Comparison of ENCODE assay signal across 8 mouse cellular contexts in the genomic region with DNA sequence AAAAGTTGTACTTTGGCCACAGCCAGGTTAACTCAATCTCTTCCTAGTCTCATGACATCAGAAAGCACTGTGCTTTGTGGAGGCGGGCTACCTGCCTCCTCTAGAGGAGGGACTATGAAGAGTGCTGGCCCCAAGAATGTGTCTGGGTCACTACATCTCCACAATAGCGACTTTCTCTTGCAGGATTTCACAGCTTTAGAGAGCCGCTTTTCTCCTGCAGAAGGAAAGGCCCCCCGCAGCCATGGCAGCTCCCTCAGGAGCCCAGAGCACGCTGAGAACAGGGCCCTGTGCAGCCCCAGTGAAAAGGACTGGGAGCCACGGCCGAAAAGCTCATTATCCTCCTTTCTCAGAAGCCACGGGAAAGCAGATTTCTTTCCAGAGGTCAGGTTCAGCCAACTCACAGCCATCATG. TPM values are rescaled to one million over a fixed set of nuclear protein-coding genes. Genes with fewer than 3 reads are reported as not detected.
DNase-seq lines count a peak whose midpoint lies in the region; ATAC-seq lines count a peak whose summit lies in the region.

No protein-coding gene starts in this region.

- H3K27ac ChIP-seq in forebrain, embryonic 11.5 days (ENCODE audit: low read depth, low read length) = peak overlapping the region; percentile 61; the same call in 1 of the 2 replicates
- H3K27ac ChIP-seq in kidney, embryonic 14.5 days (ENCODE audit: low read depth, low read length) = peak overlapping the region; percentile 69; the same call in 1 of the 2 replicates
- H3K27ac ChIP-seq in neural tube, embryonic 12.5 days = no peak overlapping the region

- H3K4me3 ChIP-seq in forebrain, embryonic 11.5 days (ENCODE audit: low read depth, low read length) = no peak overlapping the region
- H3K4me3 ChIP-seq in kidney, embryonic 14.5 days (ENCODE audit: low read length) = no peak overlapping the region
- H3K4me3 ChIP-seq in neural tube, embryonic 12.5 days = no peak overlapping the region

- H3K36me3 ChIP-seq in forebrain, embryonic 11.5 days (ENCODE audit: control insufficient read depth, insufficient read depth, low read length) = no peaks in the 10 kb centered on the region
- H3K36me3 ChIP-seq in kidney, embryonic 14.5 days (ENCODE audit: control insufficient read depth, insufficient read depth, low read length) = peaks cover 3% of the 10 kb centered on the region; the same call in 1 of the 2 replicates
- 0 out of 2 replicates have a peak, but pooled peaks cover 3% of the 10 kb centered on the region for H3K36me3 ChIP-seq in neural tube, embryonic 12.5 days

- H3K4me1 ChIP-seq in forebrain, embryonic 11.5 days (replicated peaks; ENCODE audit: control insufficient read depth, insufficient read depth, low read length) = peaks cover 25% of the 10 kb centered on the region
- peaks cover 73% of the 10 kb centered on the region for H3K4me1 ChIP-seq in kidney, embryonic 14.5 days (ENCODE audit: control insufficient read depth, insufficient read depth, low read length)
- peaks cover 66% of the 10 kb centered on the region for H3K4me1 ChIP-seq in neural tube, embryonic 12.5 days

- H3K27me3 ChIP-seq in forebrain, embryonic 11.5 days (ENCODE audit: control insufficient read depth, insufficient read depth, low read length) = no peaks in the 10 kb centered on the region
- no peaks in the 10 kb centered on the region for H3K27me3 ChIP-seq in kidney, embryonic 14.5 days (ENCODE audit: control insufficient read depth, insufficient read depth, low read length)
- no peaks in the 10 kb centered on the region for H3K27me3 ChIP-seq in neural tube, embryonic 12.5 days (replicated peaks)

- no peaks in the 10 kb centered on the region for H3K9me3 ChIP-seq in forebrain, embryonic 11.5 days (ENCODE audit: control insufficient read depth, low read length)
- no peaks in the 10 kb centered on the region for H3K9me3 ChIP-seq in kidney, embryonic 14.5 days (ENCODE audit: control insufficient read depth, low read length)
- H3K9me3 ChIP-seq in neural tube, embryonic 12.5 days = no peaks in the 10 kb centered on the region

- peak overlapping the region; percentile 31 for H3K9ac ChIP-seq in forebrain, embryonic 11.5 days (ENCODE audit: low read length)
- H3K9ac ChIP-seq in kidney, embryonic 14.5 days (ENCODE audit: low read depth, low read length) = peak overlapping the region; percentile 28; the same call in 1 of the 2 replicates
- no peak overlapping the region for H3K9ac ChIP-seq in neural tube, embryonic 12.5 days

- DNase-seq in layer of hippocampus, adult 9-11 months = peak; percentile 52
- DNase-seq in layer of hippocampus, adult 9-10 months (ENCODE audit: low spot score) = no peak
- DNase-seq in forebrain, embryonic 11.5 days (ENCODE audit: low spot score) = peak; percentile 68
- DNase-seq in spleen, postnatal 4 days (ENCODE audit: low spot score in 2 of 2) = no peak
- no peak for DNase-seq in urinary bladder, postnatal 25 days (ENCODE audit: low spot score)
- no peak for DNase-seq in thymus, postnatal 36 days

- peak overlapping the region; percentile 2; the same call in 1 of the 2 replicates for H3K4me2 ChIP-seq in forebrain, embryonic 11.5 days (ENCODE audit: low read depth, low read length, severe bottlenecking)
- no peak overlapping the region for H3K4me2 ChIP-seq in kidney, embryonic 14.5 days (replicated peaks; ENCODE audit: low read depth, low read length)
- 0 out of 2 replicates have a peak overlapping the region, but pooled peaks have one; percentile 7 for H3K4me2 ChIP-seq in neural tube, embryonic 12.5 days (replicated peaks)

- ATAC-seq in forebrain, embryonic 11.5 days (replicated peaks; ENCODE audit: low FRiP score) = peak; percentile 51
- no peak for ATAC-seq in kidney, embryonic 14.5 days (ENCODE audit: low FRiP score, low TSS enrichment)
- ATAC-seq in neural tube, embryonic 12.5 days (ENCODE audit: low FRiP score, low read depth) = no peak

- WGBS in forebrain, embryonic 11.5 days = 6% methylated on average over 8 of the region's 8 CpGs
- 69% methylated on average over 8 of the region's 8 CpGs for WGBS in kidney, embryonic 14.5 days
- 15% methylated on average over 8 of the region's 8 CpGs for WGBS in neural tube, embryonic 12.5 days

RNA-seq across cellular contexts. Expression of a gene that starts 5.5 kb away (rescaled TPM):
- polyA plus RNA-seq in forebrain, embryonic 11.5 days (2014; fragmentation: Nextera tagmentation; extraction: Ambion mirVana) = 22.9 and 26.1 TPM in 2 replicates
- polyA plus RNA-seq in kidney, embryonic 14.5 days (2014; fragmentation: Nextera tagmentation; extraction: Ambion mirVana) = 23.3 and 46.4 TPM in 2 replicates
- polyA plus RNA-seq in neural tube, embryonic 12.5 days (2016; fragmentation: Nextera tagmentation; extraction: Ambion mirVana) = 32.0 TPM in 2 replicates

RNA-seq across cellular contexts. Expression of a gene that starts 13.7 kb away (rescaled TPM):
- polyA plus RNA-seq in forebrain, embryonic 11.5 days (2014; fragmentation: Nextera tagmentation; extraction: Ambion mirVana) = 30.8 and 31.6 TPM in 2 replicates
- 22.0 and 26.8 TPM in 2 replicates for polyA plus RNA-seq in kidney, embryonic 14.5 days (2014; fragmentation: Nextera tagmentation; extraction: Ambion mirVana)
- 28.4 and 29.3 TPM in 2 replicates for polyA plus RNA-seq in neural tube, embryonic 12.5 days (2016; fragmentation: Nextera tagmentation; extraction: Ambion mirVana)

RNA-seq across cellular contexts. Expression of a gene that starts 45.9 kb away (rescaled TPM):
- polyA plus RNA-seq in forebrain, embryonic 11.5 days (2014; fragmentation: Nextera tagmentation; extraction: Ambion mirVana) = not detected in 2 replicates
- 0.27 and 0.95 TPM in 2 replicates for polyA plus RNA-seq in kidney, embryonic 14.5 days (2014; fragmentation: Nextera tagmentation; extraction: Ambion mirVana)
- 0.25 TPM in 1 of 2 replicates, not detected in the other for polyA plus RNA-seq in neural tube, embryonic 12.5 days (2016; fragmentation: Nextera tagmentation; extraction: Ambion mirVana)

RNA-seq across cellular contexts. Expression of a gene that starts 55.9 kb away (rescaled TPM):
- polyA plus RNA-seq in forebrain, embryonic 11.5 days (2014; fragmentation: Nextera tagmentation; extraction: Ambion mirVana) = 50.0 and 51.2 TPM in 2 replicates
- 64.4 and 79.8 TPM in 2 replicates for polyA plus RNA-seq in kidney, embryonic 14.5 days (2014; fragmentation: Nextera tagmentation; extraction: Ambion mirVana)
- 55.0 and 61.2 TPM in 2 replicates for polyA plus RNA-seq in neural tube, embryonic 12.5 days (2016; fragmentation: Nextera tagmentation; extraction: Ambion mirVana)

Comparison
In these comparisons a context has a peak if more than half of its experiments do, and no peak if none do; other contexts are left out.
1. DNase-seq: peak in layer of hippocampus, adult 9-11 months (single experiment) and forebrain, embryonic 11.5 days (single experiment); none in layer of hippocampus, adult 9-10 months (single experiment), spleen, postnatal 4 days (0 of 2), urinary bladder, postnatal 25 days (single experiment) and thymus, postnatal 36 days (0 of 2).